ENCODE assay signal across 14 mouse cellular contexts in the genomic region with DNA sequence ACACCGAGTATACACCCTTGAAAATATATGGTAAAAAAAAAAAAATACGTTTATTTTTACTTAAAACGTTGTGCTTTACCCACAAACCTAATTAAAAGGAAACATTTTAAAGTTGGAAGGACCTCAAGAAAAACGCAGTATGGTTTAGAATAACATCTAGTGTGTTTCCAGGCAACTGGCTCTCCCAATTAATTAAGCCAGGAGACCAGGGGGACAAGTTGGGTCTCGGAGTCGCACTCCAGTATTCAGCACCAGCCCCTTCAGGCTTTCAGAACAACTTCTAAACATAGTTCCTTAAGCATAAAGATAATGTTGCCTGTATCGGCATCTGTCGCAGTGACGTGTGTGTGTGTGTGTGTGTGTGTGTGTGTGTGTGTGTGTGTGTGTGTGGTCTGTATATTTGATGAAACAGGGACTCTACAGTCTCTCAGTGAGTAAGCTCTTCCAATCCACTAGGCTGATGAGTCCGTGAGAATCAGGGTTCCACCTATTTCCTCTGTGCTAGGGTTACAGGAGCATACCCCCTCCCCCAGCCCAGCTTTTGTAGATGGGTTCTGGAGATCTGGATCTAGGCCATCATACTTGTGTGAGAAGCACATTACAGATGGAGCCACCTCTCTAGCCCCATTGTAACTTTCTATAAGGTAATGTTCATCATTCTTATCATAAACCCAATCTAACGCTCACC. TPM values are rescaled to one million over a fixed set of nuclear protein-coding genes. Genes with fewer than 3 reads are reported as not detected.
DNase-seq lines count a peak whose midpoint lies in the region; ATAC-seq lines count a peak whose summit lies in the region.
"Had no signal": no experiment of that assay in that cellular context is flagged by ENCODE, and none has a peak within 500 bp of the region (broad histone marks: within the 10 kb centered on the region; RNA-seq: fewer than 3 reads in every experiment).

No protein-coding gene starts in this region.

- H3K4me3 ChIP-seq in lung, embryonic 16.5 days (ENCODE audit: low read length) = no peak overlapping the region
- H3K4me3 ChIP-seq in embryonic facial prominence, embryonic 15.5 days (replicated peaks) = no peak overlapping the region
- H3K4me3 ChIP-seq in hindbrain, embryonic 10.5 days = 0 out of 2 replicates have a peak overlapping the region, but pooled peaks have one; percentile 7
- H3K4me3 ChIP-seq in limb, embryonic 15.5 days = no peak overlapping the region
- no peak overlapping the region for H3K4me3 ChIP-seq in kidney, embryonic 14.5 days (ENCODE audit: low read length)

- H3K4me1 ChIP-seq in lung, embryonic 16.5 days (replicated peaks; ENCODE audit: control insufficient read depth, insufficient read depth, low read length) = peaks cover 26% of the 10 kb centered on the region
- H3K4me1 ChIP-seq in embryonic facial prominence, embryonic 15.5 days = peaks cover 52% of the 10 kb centered on the region
- peaks cover 70% of the 10 kb centered on the region for H3K4me1 ChIP-seq in hindbrain, embryonic 10.5 days (replicated peaks)
- H3K4me1 ChIP-seq in limb, embryonic 15.5 days = peaks cover 50% of the 10 kb centered on the region
- H3K4me1 ChIP-seq in kidney, embryonic 14.5 days (ENCODE audit: control insufficient read depth, insufficient read depth, low read length) = peaks cover 34% of the 10 kb centered on the region

- H3K27ac ChIP-seq in lung, embryonic 16.5 days (ENCODE audit: low read length) = peak overlapping the region; percentile 52
- H3K27ac ChIP-seq in embryonic facial prominence, embryonic 15.5 days (replicated peaks) = peak overlapping the region; percentile 60
- H3K27ac ChIP-seq in hindbrain, embryonic 10.5 days = peak overlapping the region; percentile 73
- peak overlapping the region; percentile 57 for H3K27ac ChIP-seq in limb, embryonic 15.5 days
- no peak overlapping the region for H3K27ac ChIP-seq in kidney, embryonic 14.5 days (ENCODE audit: low read depth, low read length)

- ATAC-seq in lung, embryonic 16.5 days (ENCODE audit: low read depth) = no peak
- no peak for ATAC-seq in embryonic facial prominence, embryonic 15.5 days (ENCODE audit: insufficient number of reproducible peaks, low FRiP score, low TSS enrichment, low read depth)
- ATAC-seq in limb, embryonic 15.5 days (ENCODE audit: insufficient number of reproducible peaks, low FRiP score, low TSS enrichment, low read depth) = no peak; the same call in 1 of the 2 replicates
- ATAC-seq in kidney, embryonic 14.5 days (ENCODE audit: low FRiP score, low TSS enrichment) = no peak

- H3K9ac ChIP-seq in lung, embryonic 16.5 days (ENCODE audit: low read length) = no peak overlapping the region
- H3K9ac ChIP-seq in embryonic facial prominence, embryonic 15.5 days = no peak overlapping the region
- H3K9ac ChIP-seq in limb, embryonic 15.5 days = no peak overlapping the region
- H3K9ac ChIP-seq in kidney, embryonic 14.5 days (ENCODE audit: low read depth, low read length) = no peak overlapping the region

- 45% methylated on average over 11 of the region's 11 CpGs for WGBS in lung, embryonic 16.5 days
- WGBS in embryonic facial prominence, embryonic 15.5 days = 26% methylated on average over 11 of the region's 11 CpGs
- 47% methylated on average over 11 of the region's 11 CpGs for WGBS in hindbrain, embryonic 10.5 days
- 38% methylated on average over 11 of the region's 11 CpGs for WGBS in limb, embryonic 15.5 days
- 50% methylated on average over 11 of the region's 11 CpGs for WGBS in kidney, embryonic 14.5 days

- H3K36me3 ChIP-seq in lung, embryonic 16.5 days (ENCODE audit: control insufficient read depth, insufficient read depth, low read length) = no peaks in the 10 kb centered on the region
- peaks cover 3% of the 10 kb centered on the region for H3K36me3 ChIP-seq in embryonic facial prominence, embryonic 15.5 days
- peaks cover 9% of the 10 kb centered on the region for H3K36me3 ChIP-seq in hindbrain, embryonic 10.5 days
- peaks cover 9% of the 10 kb centered on the region for H3K36me3 ChIP-seq in limb, embryonic 15.5 days
- H3K36me3 ChIP-seq in kidney, embryonic 14.5 days (ENCODE audit: control insufficient read depth, insufficient read depth, low read length) = no peaks in the 10 kb centered on the region

- H3K4me2 ChIP-seq in lung, embryonic 16.5 days (ENCODE audit: low read depth, low read length) = no peak overlapping the region
- 0 out of 2 replicates have a peak overlapping the region, but pooled peaks have one; percentile 6 for H3K4me2 ChIP-seq in embryonic facial prominence, embryonic 15.5 days (replicated peaks)
- H3K4me2 ChIP-seq in limb, embryonic 15.5 days = no peak overlapping the region
- H3K4me2 ChIP-seq in kidney, embryonic 14.5 days (replicated peaks; ENCODE audit: low read depth, low read length) = no peak overlapping the region

- H3K9me3 ChIP-seq in lung, embryonic 16.5 days (ENCODE audit: control insufficient read depth, low read length) = no peaks in the 10 kb centered on the region
- no peaks in the 10 kb centered on the region for H3K9me3 ChIP-seq in embryonic facial prominence, embryonic 15.5 days (replicated peaks)
- H3K9me3 ChIP-seq in hindbrain, embryonic 10.5 days = peaks cover 4% of the 10 kb centered on the region; the same call in 1 of the 2 replicates
- no peaks in the 10 kb centered on the region for H3K9me3 ChIP-seq in limb, embryonic 15.5 days
- H3K9me3 ChIP-seq in kidney, embryonic 14.5 days (ENCODE audit: control insufficient read depth, low read length) = no peaks in the 10 kb centered on the region

- no peaks in the 10 kb centered on the region for H3K27me3 ChIP-seq in lung, embryonic 16.5 days (ENCODE audit: control insufficient read depth, insufficient read depth, low read depth, low read length)
- H3K27me3 ChIP-seq in embryonic facial prominence, embryonic 15.5 days = no peaks in the 10 kb centered on the region
- no peaks in the 10 kb centered on the region for H3K27me3 ChIP-seq in hindbrain, embryonic 10.5 days (ENCODE audit: insufficient read depth, poor library complexity, severe bottlenecking)
- H3K27me3 ChIP-seq in limb, embryonic 15.5 days = no peaks in the 10 kb centered on the region
- no peaks in the 10 kb centered on the region for H3K27me3 ChIP-seq in kidney, embryonic 14.5 days (ENCODE audit: control insufficient read depth, insufficient read depth, low read length)

- DNase-seq in lung, postnatal 4 days = no peak
- no peak for DNase-seq in hindbrain, embryonic 10.5 days (ENCODE audit: low spot score)
- DNase-seq in B cell, adult 2 months = no peak
- DNase-seq in c-Kit-positive CD71-positive TER-119-positive erythroid progenitor cells, embryonic 14.5 days (ENCODE audit: low spot score) = no peak
- DNase-seq: gastrocnemius, postnatal 14 days; heart, postnatal 36 days; kidney, adult 11 months; kidney, postnatal 4 days; right cerebral cortex, postnatal 4 days; thymus, adult 2 months had no signal

RNA-seq across cellular contexts. Expression of a gene that starts 31.3 kb away (rescaled TPM):
- 29.7 and 32.0 TPM in 2 replicates for polyA plus RNA-seq in lung, embryonic 16.5 days (2015; fragmentation: Nextera tagmentation; extraction: Ambion mirVana)
- 42.3 and 49.1 TPM in 2 replicates for polyA plus RNA-seq in embryonic facial prominence, embryonic 15.5 days (2015; fragmentation: Nextera tagmentation; extraction: Ambion mirVana)
- polyA plus RNA-seq in hindbrain, embryonic 10.5 days (2016; fragmentation: Nextera tagmentation; extraction: Ambion mirVana) = 36.0 and 43.9 TPM in 2 replicates
- polyA plus RNA-seq in limb, embryonic 15.5 days (2015; fragmentation: Nextera tagmentation; extraction: Ambion mirVana) = 56.1 and 57.6 TPM in 2 replicates
- 15.2 and 23.5 TPM in 2 replicates for polyA plus RNA-seq in kidney, embryonic 14.5 days (2014; fragmentation: Nextera tagmentation; extraction: Ambion mirVana)
